Mouse (Mus musculus): ENCODE results near the gene Gyg.

The Gyg gene

DNA sequence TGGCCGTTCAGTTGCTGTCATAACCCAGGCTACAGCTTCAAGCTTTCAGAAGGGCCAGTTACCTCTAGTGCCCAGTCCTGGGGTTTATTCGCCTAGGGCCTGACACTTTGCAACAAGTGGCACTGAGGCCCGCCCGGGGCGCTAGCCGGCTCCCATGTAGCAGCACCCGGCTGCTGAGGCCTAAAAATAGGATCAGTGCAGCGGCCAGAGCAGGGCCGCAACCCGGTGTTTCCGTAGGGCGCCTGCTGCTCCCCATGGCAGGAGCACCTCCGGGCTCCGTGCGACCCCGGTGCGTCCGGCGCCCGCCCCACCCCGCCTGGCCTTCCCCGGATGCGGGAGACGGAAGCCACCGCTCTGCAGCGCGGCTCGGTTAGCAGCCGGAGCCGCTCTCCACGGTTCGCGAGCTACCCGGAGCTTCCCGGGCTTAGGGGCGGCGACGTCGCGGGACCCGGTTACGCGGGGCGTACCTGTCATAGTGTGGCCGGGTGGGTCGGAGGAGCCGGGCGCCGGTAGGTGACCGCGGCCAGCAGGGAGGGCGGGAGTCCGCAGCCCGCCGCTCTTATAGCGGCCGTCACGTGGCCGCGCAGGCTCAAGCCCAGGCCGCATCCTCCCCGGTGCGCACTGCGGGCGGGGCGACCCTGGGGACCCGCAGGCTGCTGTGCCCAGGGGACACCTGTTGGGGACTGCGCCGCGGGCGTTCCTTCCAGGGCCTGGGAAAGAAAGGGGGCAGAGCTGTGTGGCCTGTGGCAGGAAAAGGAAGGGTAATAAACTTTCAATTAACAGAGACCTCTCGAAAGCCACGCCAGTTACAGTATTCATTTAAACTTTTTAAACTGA, at the start of gene Gyg:
Gyg (minus strand) TSS at position 787 of the 837 bp plus-strand sequence.
- TF ChIP-seq GATA4 (IDR thresholded peaks at IDR 0.05; ENCODE audit: insufficient replicate concordance, low read length): no peak

DNA sequence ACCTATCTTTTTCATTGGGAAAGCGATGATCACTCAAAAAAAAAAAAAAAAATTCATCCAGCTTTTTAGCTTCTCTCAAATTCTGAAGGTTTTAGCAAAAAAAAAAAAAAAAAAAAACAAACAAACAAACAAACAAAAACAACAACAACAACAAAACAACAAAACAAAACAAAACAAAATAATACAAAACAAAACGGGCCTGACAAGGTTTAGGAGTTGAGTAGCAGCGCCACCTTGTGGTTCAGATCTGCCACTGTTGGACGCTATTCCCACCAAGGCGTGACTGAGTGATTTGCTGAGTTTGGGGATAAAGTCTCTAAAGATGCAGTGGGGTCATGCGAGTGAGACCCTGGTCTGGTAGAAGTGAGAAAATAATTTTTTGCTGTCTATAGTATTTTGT, 43.8 kb upstream of the Gyg start:
- TF ChIP-seq GATA4 (IDR thresholded peaks at IDR 0.05; ENCODE audit: insufficient replicate concordance, low read length): no peak

DNA sequence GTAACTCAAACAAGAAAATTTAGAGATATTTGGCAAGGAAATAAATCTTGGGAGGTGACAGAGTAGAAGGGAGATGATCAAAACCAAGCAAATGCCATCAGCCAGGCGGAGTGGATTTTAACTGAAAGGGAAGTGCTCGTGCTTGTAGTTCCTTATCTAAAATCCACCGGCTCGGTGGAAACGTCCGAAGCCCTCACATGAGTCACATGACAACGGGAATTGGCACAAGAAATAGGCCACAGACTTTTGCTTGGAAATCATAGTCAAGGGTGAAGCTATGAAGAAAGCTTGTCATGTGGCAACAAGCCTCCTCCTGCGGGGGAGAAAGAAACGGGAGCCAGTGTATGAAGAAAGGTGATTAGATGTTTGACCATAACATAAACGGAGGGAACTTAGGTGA, 42.8 kb upstream of the Gyg start:
- TF ChIP-seq GATA4 (IDR thresholded peaks at IDR 0.05; ENCODE audit: insufficient replicate concordance, low read length): no peak

DNA sequence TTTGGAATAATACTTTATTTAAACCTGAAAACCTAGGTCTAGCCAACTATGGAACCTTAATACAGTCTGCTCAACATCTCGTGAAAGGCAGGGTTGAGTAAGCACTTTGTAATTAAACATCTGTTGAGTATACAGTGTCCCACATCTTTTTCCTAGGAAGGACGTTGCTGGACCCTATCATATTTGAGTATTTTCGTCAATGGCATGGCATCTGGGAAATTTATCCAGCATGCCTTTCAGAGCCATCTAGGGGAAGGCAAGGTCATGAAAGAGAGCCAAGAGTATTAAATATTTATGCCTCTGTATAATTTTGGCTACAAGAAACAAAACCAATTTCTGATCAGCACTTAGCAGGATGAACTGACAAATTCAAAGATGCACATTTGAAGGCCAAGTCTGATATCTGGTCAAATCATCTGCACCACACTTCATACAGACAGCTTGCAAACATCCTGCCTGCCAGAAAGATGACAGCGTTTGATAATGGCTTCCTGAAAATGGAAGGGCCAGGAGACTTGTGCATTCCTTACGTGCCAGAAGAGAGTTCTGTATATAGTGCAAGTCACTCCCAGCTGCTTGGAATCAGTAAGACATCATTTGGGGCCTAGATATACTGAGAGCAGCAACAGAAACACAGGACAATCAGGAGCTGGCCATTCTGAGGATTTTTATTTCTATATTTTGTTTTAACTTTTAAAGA, 34.0 kb upstream of the Gyg start:
- TF ChIP-seq GATA4 (IDR thresholded peaks at IDR 0.05; ENCODE audit: insufficient replicate concordance, low read length): no peak

DNA sequence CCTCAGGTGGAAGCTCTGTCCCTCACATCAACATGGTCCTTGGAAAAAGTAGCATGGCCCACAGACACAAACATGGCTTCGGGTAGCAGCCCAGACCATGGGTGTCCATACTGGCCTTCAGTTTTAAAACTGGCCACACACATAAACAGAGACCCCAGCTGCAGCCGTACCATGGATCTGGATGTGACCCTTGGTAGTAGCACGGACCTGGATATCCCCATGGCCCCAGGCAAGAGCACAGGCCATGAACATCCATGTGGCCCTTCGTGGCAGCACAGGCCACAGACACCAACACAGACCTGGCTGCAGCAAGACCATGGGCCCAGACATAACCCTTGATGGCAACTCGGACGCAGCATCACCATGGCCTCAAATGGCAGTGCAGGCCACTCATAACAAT, 17.3 kb upstream of the Gyg start:
- no peak for TF ChIP-seq GATA4 (IDR thresholded peaks at IDR 0.05; ENCODE audit: insufficient replicate concordance, low read length)

DNA sequence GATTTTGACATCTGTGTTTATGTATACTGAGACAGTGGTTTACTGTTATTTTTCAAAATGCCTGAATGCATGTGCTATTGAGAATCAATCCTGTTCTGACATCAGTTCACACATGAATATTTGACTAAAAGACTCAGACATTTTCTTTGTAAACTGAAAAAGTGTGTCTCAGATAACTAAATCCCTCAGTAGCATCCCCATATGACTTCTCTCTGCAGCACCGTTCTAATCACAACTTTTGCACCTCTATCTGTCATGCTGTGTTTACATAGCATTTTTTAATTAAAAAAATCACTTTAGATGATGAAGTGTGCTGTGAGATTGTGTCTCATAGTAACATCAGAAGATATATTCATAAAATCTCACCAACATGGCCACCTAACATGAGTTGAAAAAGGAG, 12.4 kb upstream of the Gyg start:
- TF ChIP-seq GATA4 (IDR thresholded peaks at IDR 0.05; ENCODE audit: insufficient replicate concordance, low read length): no peak

DNA sequence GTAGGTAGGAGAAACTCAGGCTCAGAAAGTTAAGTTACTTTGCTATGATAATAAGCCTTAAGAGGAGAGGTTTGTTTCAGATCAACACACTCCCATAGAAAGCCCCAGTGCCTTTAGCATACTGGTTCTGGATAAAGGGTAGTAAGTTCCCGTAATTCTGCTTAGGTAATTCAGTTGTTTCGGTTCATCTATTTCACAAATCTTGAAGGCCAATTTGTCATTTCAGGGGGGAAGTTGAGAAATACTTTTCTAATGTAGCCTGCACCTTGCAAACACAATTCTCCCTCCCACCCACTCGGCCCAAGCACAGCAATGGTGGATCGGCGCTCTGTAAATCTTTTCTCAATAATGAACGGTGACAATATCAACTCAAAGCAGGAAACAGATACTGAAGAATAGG, 359 bp upstream of the Gyg start:
- TF ChIP-seq GATA4 (IDR thresholded peaks at IDR 0.05; ENCODE audit: insufficient replicate concordance, low read length): no peak

DNA sequence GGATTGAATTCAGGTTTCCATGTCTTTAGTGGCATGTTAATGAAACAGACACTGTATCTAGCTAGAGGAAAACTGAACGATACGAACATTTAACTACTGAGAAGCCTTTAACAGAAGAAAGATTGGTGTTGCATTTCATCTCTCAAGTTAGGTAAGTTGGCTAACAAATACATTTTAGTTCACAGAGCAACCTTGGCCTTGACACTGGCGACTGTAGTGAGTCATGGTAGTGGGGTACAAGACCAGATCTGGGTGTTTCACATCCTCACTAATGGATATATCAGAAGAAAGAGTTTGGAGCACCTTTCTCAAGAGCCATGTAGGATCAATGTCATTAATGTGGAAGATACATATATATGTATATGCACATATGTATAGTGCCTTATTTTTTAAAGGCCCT, 3.5 kb downstream of the Gyg start:
- TF ChIP-seq GATA4 (IDR thresholded peaks at IDR 0.05; ENCODE audit: insufficient replicate concordance, low read length): no peak

DNA sequence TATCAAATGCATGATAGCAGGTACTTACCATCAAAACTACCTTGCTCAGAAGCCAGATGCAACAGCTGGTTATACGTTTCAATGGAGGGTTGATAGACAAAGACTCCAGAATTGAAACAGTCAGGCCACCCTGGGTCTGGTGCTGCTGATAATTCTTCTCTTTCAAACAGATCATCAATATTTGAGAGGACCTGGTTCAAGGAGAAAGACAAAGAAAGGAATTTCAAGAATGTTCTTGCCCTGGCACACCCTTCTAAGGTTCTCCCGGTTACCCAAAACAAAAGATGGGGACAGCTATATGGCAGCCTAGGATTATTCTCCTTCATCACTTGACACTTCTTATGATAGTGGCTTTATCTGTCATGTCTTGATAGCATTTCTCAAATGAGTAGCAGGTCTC, 4.6 kb downstream of the Gyg start:
- no peak for TF ChIP-seq GATA4 (IDR thresholded peaks at IDR 0.05; ENCODE audit: insufficient replicate concordance, low read length)

DNA sequence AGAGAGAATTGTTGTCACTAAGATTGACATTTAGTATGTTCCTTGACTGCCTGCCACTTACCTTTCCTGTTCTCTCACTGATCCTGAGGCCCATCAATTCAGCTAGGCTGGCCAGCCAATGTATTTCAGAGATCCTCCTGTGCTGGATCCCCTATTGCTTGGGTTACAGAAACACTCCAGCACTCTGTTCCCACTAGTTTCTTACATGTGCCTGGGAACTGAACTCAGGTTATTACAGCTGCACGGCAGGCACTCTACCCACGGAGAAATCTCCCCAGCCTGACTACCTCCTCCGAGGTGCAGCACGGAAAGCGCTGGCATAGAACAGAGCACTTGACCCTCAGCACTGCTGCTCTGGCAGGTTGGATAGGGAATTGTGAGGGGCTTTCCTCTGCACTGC, 7.5 kb downstream of the Gyg start:
- TF ChIP-seq GATA4 (IDR thresholded peaks at IDR 0.05; ENCODE audit: insufficient replicate concordance, low read length): no peak

DNA sequence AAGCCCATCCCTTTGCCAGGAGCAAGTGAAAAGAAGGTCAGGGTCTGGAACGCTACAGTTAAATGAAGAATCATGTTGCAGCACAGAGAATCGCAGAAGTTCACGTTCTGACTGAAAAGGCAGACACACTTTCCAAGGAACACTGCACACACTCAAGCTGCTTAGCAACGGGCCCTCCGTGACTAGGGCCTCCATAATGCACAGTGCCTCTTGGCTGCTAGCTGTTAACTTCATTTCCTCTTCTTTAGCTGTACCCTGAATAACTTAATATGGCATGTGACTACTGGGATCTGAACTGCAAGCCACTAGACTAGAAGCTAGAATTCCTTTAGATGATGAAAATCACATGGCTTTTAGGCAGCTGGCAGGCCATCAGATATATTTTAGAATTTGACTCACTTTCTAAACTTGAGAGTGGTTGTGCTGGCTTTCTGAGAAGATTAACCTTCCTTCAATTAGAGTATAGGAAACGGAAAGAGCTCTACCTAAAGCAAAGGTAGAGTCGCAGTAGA, 8.2 kb downstream of the Gyg start:
- TF ChIP-seq GATA4 (IDR thresholded peaks at IDR 0.05; ENCODE audit: insufficient replicate concordance, low read length): no peak

DNA sequence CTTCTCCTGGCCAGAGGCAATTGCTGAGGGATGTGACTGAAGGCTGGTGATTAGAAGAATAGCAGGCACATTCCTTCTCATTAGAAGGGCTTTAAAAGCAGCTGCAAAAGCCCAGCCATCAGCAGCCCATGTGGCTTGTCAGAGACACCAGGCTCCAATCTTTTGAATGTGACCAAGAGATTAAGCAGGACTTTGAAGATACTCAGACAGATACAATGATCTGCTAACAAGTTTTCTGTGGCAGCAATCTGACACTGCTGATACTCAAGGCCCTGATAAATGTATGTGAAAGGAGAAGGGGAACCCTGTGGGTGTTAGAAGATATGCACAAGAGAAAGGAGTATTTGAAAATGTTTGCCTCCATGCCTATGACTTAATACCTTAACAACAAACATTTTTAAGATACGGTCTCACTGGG, 9.4 kb downstream of the Gyg start:
- no peak for TF ChIP-seq GATA4 (IDR thresholded peaks at IDR 0.05; ENCODE audit: insufficient replicate concordance, low read length)

DNA sequence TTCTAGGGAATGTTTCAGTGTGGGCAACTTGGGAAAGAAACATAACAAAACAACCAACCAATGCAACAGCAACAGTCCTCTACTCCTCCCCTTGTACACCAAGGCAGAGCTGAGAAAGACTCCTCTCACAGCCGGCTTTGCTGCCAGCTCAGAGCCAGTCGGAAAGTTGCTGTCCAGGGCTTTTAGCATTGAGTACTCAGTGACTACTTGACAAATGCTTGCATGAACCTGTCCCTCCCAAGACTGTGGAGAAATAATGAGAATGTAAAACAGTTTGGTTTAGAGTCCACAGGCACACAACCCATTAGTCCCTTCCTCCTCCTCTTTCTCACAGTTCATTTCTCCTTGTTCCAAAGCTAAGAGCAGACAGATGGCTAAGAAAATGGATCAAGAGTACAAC, 10.7 kb downstream of the Gyg start:
- no peak for TF ChIP-seq GATA4 (IDR thresholded peaks at IDR 0.05; ENCODE audit: insufficient replicate concordance, low read length)

DNA sequence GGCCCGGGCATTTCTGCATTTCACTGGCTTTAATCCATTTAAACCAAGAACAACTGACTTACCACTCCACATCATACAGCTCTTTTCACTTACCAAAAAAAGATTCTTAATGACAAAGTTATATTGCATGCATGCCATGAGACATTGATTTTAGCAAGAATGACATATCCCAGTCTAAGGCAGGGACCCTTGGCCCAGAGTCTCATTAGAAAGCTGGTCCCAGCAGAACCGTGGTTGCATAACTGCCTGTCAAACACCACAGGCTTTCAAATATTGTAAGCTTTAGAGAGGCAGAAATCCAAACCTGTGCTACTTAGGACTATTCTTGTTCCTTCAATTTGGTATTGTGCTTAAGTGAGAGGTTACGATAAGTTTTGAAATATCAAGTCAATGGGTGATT, 11.4 kb downstream of the Gyg start:
- TF ChIP-seq GATA4 (IDR thresholded peaks at IDR 0.05; ENCODE audit: insufficient replicate concordance, low read length): no peak

DNA sequence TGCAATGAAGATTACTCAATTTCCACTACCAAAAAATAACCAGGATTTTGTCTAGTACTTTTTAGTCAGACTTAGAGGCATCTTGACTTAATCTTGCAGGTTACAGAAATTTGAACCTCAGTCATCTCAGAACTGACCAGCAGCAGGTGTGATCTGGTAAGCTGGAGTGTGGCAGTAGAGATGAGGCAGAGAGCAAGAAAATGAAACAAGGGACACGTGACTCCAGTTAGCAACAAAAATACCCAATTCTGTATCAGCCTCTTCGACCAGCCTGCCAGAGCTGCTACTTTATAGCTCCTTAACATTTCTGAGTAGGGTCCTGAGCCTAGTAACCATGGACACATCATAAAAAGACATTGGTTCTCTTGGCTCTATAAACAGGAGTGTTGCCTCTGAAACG, 12.5 kb downstream of the Gyg start:
- TF ChIP-seq GATA4 (IDR thresholded peaks at IDR 0.05; ENCODE audit: insufficient replicate concordance, low read length): no peak

DNA sequence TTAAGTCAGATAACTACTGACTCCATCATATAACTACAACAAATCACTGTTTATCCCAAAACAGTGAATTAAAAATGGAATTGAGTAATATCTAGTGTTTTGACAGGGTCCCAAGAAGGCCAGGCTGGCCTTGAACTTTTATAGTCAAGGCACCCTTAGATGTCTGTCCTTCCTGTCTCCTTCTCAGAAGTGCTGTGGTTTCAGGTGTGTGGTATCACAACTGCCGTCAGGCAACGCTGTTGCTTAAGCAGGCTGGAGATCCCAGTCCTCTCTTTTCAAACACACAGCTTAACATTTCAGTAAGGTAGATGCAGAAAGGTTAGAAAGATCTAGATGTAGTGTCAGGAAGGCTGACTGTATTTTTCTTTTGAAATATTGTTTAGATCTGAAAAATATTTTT, 13.0 kb downstream of the Gyg start:
- no peak for TF ChIP-seq GATA4 (IDR thresholded peaks at IDR 0.05; ENCODE audit: insufficient replicate concordance, low read length)
